Mouse (Mus musculus): ENCODE measurements around the gene Rhox3e. TPM values are rescaled to one million over a fixed set of nuclear protein-coding genes. Genes with fewer than 3 reads are reported as not detected.
"Not testable (repeated sequence)": the region's sequence is repeated elsewhere in the genome, so short reads cannot be mapped to it uniquely, and the experiment has no call there.

Rhox3e gene
- not detected in 2 replicates for polyA plus RNA-seq (2012; rRNA removed)

DNA sequence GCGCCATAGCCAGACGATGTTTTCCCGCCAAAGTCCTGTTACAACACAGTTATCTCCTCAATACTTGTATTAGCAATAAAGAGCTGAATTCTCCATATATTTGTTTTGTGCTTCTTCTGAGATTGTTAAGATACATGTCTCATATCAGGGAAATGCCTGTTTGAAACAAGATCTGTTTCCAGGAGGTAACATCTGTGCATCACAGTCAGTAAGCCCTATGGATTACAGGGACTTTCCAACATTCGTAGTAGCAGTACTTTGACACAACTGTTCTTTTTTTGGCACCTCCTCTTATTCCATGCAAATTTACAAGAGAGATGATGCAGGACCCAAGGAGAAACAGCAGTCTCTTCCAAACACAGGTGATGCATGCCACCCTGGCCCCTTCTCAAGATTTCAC, at the start of gene Rhox3e:
Gene Rhox3e, plus strand, starts transcription at position 301 of the 400 bp plus-strand sequence.
- not testable (repeated sequence) for H3K27ac ChIP-seq (ENCODE audit: insufficient read depth, low read length); H3K4me3 ChIP-seq (ENCODE audit: insufficient read depth, low read length); H3K4me1 ChIP-seq (ENCODE audit: control insufficient read depth, insufficient read depth, low read length)

DNA sequence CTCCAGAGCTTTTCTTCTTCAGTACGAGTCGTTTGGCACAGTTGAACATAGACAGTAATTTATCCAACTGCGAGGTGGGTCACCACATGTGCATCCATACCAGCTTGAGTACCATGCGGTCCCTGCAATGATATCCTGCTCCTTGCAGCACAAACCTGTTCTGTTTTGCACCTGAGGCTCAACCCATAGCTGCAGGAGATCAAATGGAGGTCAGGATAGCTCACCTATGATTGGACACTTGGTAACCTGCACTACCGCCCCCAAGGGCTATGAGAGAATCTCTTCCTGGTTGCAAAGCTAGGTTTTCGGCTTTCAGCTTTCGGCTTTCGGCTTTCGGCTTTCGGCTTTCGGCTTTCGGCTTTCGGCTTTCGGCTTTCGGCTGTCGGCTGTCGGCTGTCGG, 27.8 kb upstream of the Rhox3e start, which contains the start of gene Rhox4d:
Gene Rhox4d, plus strand, starts transcription at position 301 of the 400 bp plus-strand sequence.
- H3K4me1 ChIP-seq (ENCODE audit: control insufficient read depth, insufficient read depth, low read length); H3K4me3 ChIP-seq (ENCODE audit: insufficient read depth, low read length); H3K27ac ChIP-seq (ENCODE audit: insufficient read depth, low read length): not testable (repeated sequence)

DNA sequence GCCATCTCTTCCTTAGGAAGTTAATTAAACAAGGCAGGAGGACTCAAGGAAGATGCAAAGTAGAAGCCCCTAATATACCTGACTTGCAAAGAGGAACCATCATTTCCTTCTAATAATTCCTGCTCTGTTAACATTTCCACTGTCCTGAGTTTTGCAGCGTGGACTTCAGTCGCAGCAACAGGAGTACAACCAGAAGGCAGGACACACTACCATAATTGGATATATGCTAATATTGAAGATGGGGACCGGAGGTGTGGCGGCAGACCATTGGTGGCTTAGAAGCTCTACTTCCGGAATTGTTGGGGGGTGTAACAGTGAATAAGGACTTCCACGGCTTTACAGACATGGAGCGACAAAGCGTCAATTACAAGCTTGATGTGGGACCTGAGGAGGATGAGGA, 11.7 kb upstream of the Rhox3e start, which contains the start of gene Rhox2e:
Gene Rhox2e, plus strand, starts transcription at position 301 of the 400 bp plus-strand sequence.
- not testable (repeated sequence) for H3K4me1 ChIP-seq (ENCODE audit: control insufficient read depth, insufficient read depth, low read length); H3K27ac ChIP-seq (ENCODE audit: insufficient read depth, low read length); H3K4me3 ChIP-seq (ENCODE audit: insufficient read depth, low read length)

DNA sequence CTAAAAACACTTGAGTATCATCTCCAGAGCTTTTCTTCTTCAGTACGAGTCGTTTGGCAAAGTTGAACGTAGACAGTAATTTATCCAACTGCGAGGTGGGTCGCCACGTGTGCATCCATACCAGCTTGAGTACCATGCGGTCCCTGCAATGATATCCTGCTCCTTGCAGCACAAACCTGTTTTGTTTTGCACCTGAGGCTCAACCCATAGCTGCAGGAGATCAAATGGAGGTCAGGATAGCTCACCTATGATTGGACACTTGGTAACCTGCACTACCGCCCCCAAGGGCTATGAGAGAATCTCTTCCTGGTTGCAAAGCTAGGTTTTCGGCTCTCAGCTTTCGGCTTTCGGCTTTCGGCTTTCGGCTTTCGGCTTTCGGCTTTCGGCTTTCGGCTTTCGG, 15.3 kb downstream of the Rhox3e start, which contains the start of gene Rhox4e:
Gene Rhox4e, plus strand, starts transcription at position 301 of the 400 bp plus-strand sequence.
- H3K4me3 ChIP-seq (ENCODE audit: insufficient read depth, low read length); H3K27ac ChIP-seq (ENCODE audit: insufficient read depth, low read length); H3K4me1 ChIP-seq (ENCODE audit: control insufficient read depth, insufficient read depth, low read length): not testable (repeated sequence)

DNA sequence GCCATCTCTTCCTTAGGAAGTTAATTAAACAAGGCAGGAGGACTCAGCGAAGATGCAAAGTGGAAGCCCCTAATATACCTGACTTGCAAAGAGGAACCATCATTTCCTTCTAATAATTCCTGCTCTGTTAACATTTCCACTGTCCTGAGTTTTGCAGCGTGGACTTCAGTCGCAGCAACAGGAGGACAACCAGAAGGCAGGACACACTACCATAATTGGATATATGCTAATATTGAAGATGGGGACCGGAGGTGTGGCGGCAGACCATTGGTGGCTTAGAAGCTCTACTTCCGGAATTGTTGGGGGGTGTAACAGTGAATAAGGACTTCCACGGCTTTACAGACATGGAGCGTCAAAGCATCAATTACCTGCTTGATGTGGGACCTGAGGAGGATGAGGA, 29.3 kb downstream of the Rhox3e start, which contains the start of gene Rhox2f:
Gene Rhox2f, plus strand, starts transcription at position 301 of the 400 bp plus-strand sequence.
- not testable (repeated sequence) for H3K4me1 ChIP-seq (ENCODE audit: control insufficient read depth, insufficient read depth, low read length); H3K27ac ChIP-seq (ENCODE audit: insufficient read depth, low read length); H3K4me3 ChIP-seq (ENCODE audit: insufficient read depth, low read length)

DNA sequence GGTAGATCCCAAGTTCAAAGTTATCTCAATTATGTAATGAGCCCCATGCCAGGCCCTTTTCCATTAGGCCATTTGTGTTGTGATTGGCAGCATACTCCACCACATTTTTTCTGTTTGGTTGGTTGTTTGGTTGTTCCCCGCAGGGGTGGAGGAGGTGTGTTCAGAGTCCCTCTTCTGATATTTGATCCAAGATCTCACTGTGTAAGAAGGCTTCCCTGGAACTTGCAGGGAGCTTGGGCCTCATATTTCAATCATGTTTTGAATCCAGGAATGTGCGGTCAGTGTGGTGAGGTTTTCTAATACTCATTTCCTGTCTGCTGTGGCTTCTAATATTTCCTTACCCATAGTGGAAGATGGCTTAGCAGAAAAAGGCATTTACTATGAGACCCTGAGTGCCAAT, 30.8 kb downstream of the Rhox3e start:
- H3K27ac ChIP-seq (ENCODE audit: insufficient read depth, low read length); H3K4me1 ChIP-seq (ENCODE audit: control insufficient read depth, insufficient read depth, low read length); H3K4me3 ChIP-seq (ENCODE audit: insufficient read depth, low read length): not testable (repeated sequence)

DNA sequence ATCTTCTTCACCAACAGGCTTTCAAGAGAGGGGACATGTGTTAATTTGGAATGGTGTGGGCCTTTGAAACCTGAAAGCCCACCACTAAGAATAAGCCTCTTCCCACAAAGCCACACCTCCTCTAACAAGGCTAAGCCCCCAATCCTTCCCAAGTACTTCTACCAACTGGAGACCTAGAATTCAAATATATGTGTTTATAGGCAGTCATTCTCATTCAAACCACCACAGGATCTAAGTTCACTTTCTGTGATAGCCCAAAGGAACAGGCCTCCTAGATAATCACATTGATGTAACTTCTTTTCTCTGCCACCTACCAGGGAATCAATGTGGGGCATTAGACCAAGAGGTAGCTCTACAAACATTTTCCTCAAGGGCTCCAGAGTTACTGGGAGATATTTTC, 38.9 kb downstream of the Rhox3e start, which contains the start of gene Rhox3f:
Gene Rhox3f, plus strand, starts transcription at position 301 of the 400 bp plus-strand sequence.
- H3K4me1 ChIP-seq (ENCODE audit: control insufficient read depth, insufficient read depth, low read length); H3K27ac ChIP-seq (ENCODE audit: insufficient read depth, low read length); H3K4me3 ChIP-seq (ENCODE audit: insufficient read depth, low read length): not testable (repeated sequence)

Other genes with a start within 250 kb of the Rhox3e start
- gene Rhox3a2, start 162.0 kb upstream of the Rhox3e start, polyA plus RNA-seq (2012; rRNA removed): not detected in 2 replicates
- not detected in 2 replicates for gene Rhox4a2, start 151.2 kb upstream of the Rhox3e start, polyA plus RNA-seq (2012; rRNA removed)
- gene Rhox2b, start 130.0 kb upstream of the Rhox3e start, polyA plus RNA-seq (2012; rRNA removed): not detected in 2 replicates
- not detected in 2 replicates for gene Rhox4b, start 109.5 kb upstream of the Rhox3e start, polyA plus RNA-seq (2012; rRNA removed)
- gene Rhox2c, start 88.3 kb upstream of the Rhox3e start, polyA plus RNA-seq (2012; rRNA removed): not detected in 2 replicates
- not detected in 2 replicates for gene Rhox3c, start 83.4 kb upstream of the Rhox3e start, polyA plus RNA-seq (2012; rRNA removed)
- not detected in 2 replicates for gene Rhox4c, start 61.7 kb upstream of the Rhox3e start, polyA plus RNA-seq (2012; rRNA removed)
- gene Rhox2d, start 48.6 kb upstream of the Rhox3e start, polyA plus RNA-seq (2012; rRNA removed): not detected in 2 replicates
- gene Rhox4d, start 27.7 kb upstream of the Rhox3e start, polyA plus RNA-seq (2012; rRNA removed): not detected in 2 replicates
- gene Rhox2e, start 11.6 kb upstream of the Rhox3e start, polyA plus RNA-seq (2012; rRNA removed): not detected in 2 replicates
- gene Rhox4e, start 15.4 kb downstream of the Rhox3e start, polyA plus RNA-seq (2012; rRNA removed): not detected in 2 replicates
- gene Rhox2f, start 29.4 kb downstream of the Rhox3e start, polyA plus RNA-seq (2012; rRNA removed): not detected in 2 replicates
- not detected in 2 replicates for gene Rhox3f, start 39.0 kb downstream of the Rhox3e start, polyA plus RNA-seq (2012; rRNA removed)
- not detected in 2 replicates for gene Rhox4f, start 65.7 kb downstream of the Rhox3e start, polyA plus RNA-seq (2012; rRNA removed)
- not detected in 2 replicates for gene Rhox3g, start 86.6 kb downstream of the Rhox3e start, polyA plus RNA-seq (2012; rRNA removed)
- gene Rhox2g, start 101.5 kb downstream of the Rhox3e start, polyA plus RNA-seq (2012; rRNA removed): not detected in 2 replicates
- not detected in 2 replicates for gene Rhox4g, start 109.3 kb downstream of the Rhox3e start, polyA plus RNA-seq (2012; rRNA removed)
- not detected in 2 replicates for gene Rhox3h, start 126.7 kb downstream of the Rhox3e start, polyA plus RNA-seq (2012; rRNA removed)
- not detected in 2 replicates for gene Rhox2h, start 131.3 kb downstream of the Rhox3e start, polyA plus RNA-seq (2012; rRNA removed)

Measured in cortical plate, adult 2 months (tissue).